Mouse (Mus musculus) thymus, adult 2 months (tissue): ENCODE data around the gene Ktn1.

Source experiments
- CTCF ChIP-seq: fragments of 200-500 bp; IDR thresholded peaks from 2 replicates; pipeline ENCODE4 v1.5.1; 2012; ENCODE audit warnings: mild to moderate bottlenecking, control low read depth, low read length, moderate library complexity, borderline replicate concordance; ENCODE audit not compliant: control insufficient read depth, poor library complexity, insufficient read depth; ENCODE audit errors: extremely low read depth
- POLR2A ChIP-seq: fragments of 200-500 bp; IDR thresholded peaks from 2 replicates; pipeline ENCODE4 v1.6.1; 2012; ENCODE audit warnings: mild to moderate bottlenecking, low read length, control low read depth, moderate library complexity; ENCODE audit not compliant: control insufficient read depth, poor library complexity, insufficient read depth; ENCODE audit errors: extremely low read depth

GRCm38 (mm10) chr14:47645620-47646019, 2.6 kb upstream of the Ktn1 start:
- no peak for TF ChIP-seq POLR2A
- no peak for TF ChIP-seq CTCF
